Mouse (Mus musculus) gastrocnemius, postnatal 14 days (tissue): Measurements from ENCODE around the gene Lgi4. TPM values are rescaled to one million over a fixed set of nuclear protein-coding genes. Genes with fewer than 3 reads are reported as not detected.

Experiments used
- DNase-seq: peaks from one replicate; pipeline ENCODE4 v3.0.0; 2021; ENCODE audit warnings: mixed read lengths
- intact Hi-C: fragments of 180-260 bp; cut with DNase I; formaldehyde crosslinking; loops from one replicate; pipeline ENCODE4 v1.15.1; 2025; ENCODE audit warnings: low total_unique reads
- total RNA-seq, 2 experiments: library from RNA; stranded (reverse); gene quantifications; 2 replicates each; pipeline ENCODE4 v1.2.3; 2021

Lgi4 gene
- total RNA-seq, 2 experiments from 2014 or later: 6.2 to 8.7 TPM

GRCm38 (mm10) chr7:31050487-31050886, 8.7 kb upstream of the Lgi4 start:
- DNase-seq: no peak
- intact Hi-C loops: no loop called here

GRCm38 (mm10) chr7:31050921-31051320, 8.2 kb upstream of the Lgi4 start:
- DNase-seq: no peak
- intact Hi-C loops: no loop called here

- no peak for DNase-seq
- intact Hi-C loops: no loop called here
These were observed 7.7 kb upstream of the Lgi4 start, which contains the start of gene Fxyd7 for GRCm38 (mm10) chr7:31051321-31052021. TSS of gene Fxyd7 (minus strand) at chr7:31051467.

- no peak for DNase-seq
- intact Hi-C loops: no loop called here
These were observed 6.9 kb upstream of the Lgi4 start for GRCm38 (mm10) chr7:31052251-31052635.

- intact Hi-C loops: no loop called here
- DNase-seq: peak; percentile 61
These were observed 6.3 kb upstream of the Lgi4 start for GRCm38 (mm10) chr7:31052636-31053434.

GRCm38 (mm10) chr7:31053882-31054447, 5.2 kb upstream of the Lgi4 start:
- intact Hi-C loops: no loop called here
- DNase-seq: no peak

- intact Hi-C loops: no loop called here
- peak; percentile 69 for DNase-seq
These were observed 4.4 kb upstream of the Lgi4 start for GRCm38 (mm10) chr7:31054661-31055320.

- intact Hi-C loops: no loop called here
- peak; percentile 95 for DNase-seq
These were observed 3.8 kb upstream of the Lgi4 start for GRCm38 (mm10) chr7:31055354-31055824.

- intact Hi-C loops: no loop called here
These were observed 3.3 kb upstream of the Lgi4 start for GRCm38 (mm10) chr7:31055883-31056282.

GRCm38 (mm10) chr7:31056448-31056847, 2.7 kb upstream of the Lgi4 start:
- intact Hi-C loops: no loop called here
- DNase-seq: no peak

More at GRCm38 (mm10) chr7:31055883-31056282, 3.3 kb upstream of the Lgi4 start:
- no peak for DNase-seq

GRCm38 (mm10) chr7:31057071-31057470, 2.1 kb upstream of the Lgi4 start, which contains the start of gene Fxyd1:
TSS of gene Fxyd1 (minus strand) at chr7:31057199.
- intact Hi-C loops: no loop called here
- no peak for DNase-seq

GRCm38 (mm10) chr7:31057730-31058129, 1.4 kb upstream of the Lgi4 start:
- intact Hi-C loops: loop anchor here (2.0 kb wide), 1 partner anchor 41 kb away; no protein-coding TSS in a partner anchor
- no peak for DNase-seq

GRCm38 (mm10) chr7:31058211-31058610, 931 bp upstream of the Lgi4 start:
- no peak for DNase-seq
- intact Hi-C loops: loop anchor here (2.0 kb wide), 1 partner anchor 41 kb away; no protein-coding TSS in a partner anchor

- DNase-seq: no peak
- intact Hi-C loops: loop anchor here (2.0 kb wide), 2 partner anchors 17 to 39 kb away; partner anchors contain the start of gene Fxyd3
These were observed 928 bp downstream of the Lgi4 start for GRCm38 (mm10) chr7:31059919-31060620.

- no peak for DNase-seq
- intact Hi-C loops: loop anchor here (2.0 kb wide), 1 partner anchor 16 kb away; the partner anchor contains the start of gene Fxyd3
These were observed 1.5 kb downstream of the Lgi4 start for GRCm38 (mm10) chr7:31060621-31061010.

GRCm38 (mm10) chr7:31063074-31063560, 4.0 kb downstream of the Lgi4 start:
- no peak for DNase-seq
- intact Hi-C loops: no loop called here

- peak; percentile 66 for DNase-seq
- intact Hi-C loops: no loop called here
These were observed 8.7 kb downstream of the Lgi4 start for GRCm38 (mm10) chr7:31067836-31068235.

- intact Hi-C loops: no loop called here
- DNase-seq: no peak
These were observed 10.3 kb downstream of the Lgi4 start for GRCm38 (mm10) chr7:31069491-31069890.

- intact Hi-C loops: no loop called here
- no peak for DNase-seq
These were observed 11.2 kb downstream of the Lgi4 start for GRCm38 (mm10) chr7:31070324-31070723.
